Comparison of ENCODE assay signal across 13 mouse cellular contexts in the genomic region with DNA sequence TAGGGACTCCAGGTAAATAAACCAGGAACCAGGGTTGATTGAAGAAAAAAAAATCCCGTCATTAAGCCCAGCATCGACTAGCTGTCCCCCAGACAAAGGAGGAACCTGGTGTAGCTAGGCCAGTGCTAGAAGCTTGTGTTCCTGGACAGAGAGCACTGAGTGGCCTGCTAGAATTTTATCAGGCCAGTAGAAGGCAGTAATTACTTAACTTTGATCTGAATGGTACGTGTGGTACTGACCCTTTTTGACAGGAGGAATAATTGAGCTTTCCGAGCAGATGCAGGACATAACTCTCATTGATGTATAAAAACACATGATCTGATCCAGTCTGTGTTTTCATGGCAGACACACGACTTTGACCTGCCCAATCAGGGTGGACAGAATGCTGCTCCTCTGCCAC.
"Had no signal": no experiment of that assay in that cellular context is flagged by ENCODE, and none has a peak within 500 bp of the region (broad histone marks: within the 10 kb centered on the region; RNA-seq: fewer than 3 reads in every experiment).

No protein-coding gene starts in this region.

- H3K4me2 ChIP-seq: liver, embryonic 11.5 days; liver, embryonic 15.5 days; lung, embryonic 14.5 days; midbrain, embryonic 11.5 days; midbrain, embryonic 15.5 days had no signal

- H3K36me3 ChIP-seq: limb, embryonic 10.5 days; liver, embryonic 15.5 days; midbrain, embryonic 15.5 days had no signal

- H3K4me3 ChIP-seq: limb, embryonic 10.5 days; liver, embryonic 15.5 days; megakaryocyte, embryonic 14.5 days; midbrain, embryonic 15.5 days had no signal

- ATAC-seq: inflammation-experienced regulatory T-cells, adult 6 months; midbrain, embryonic 15.5 days had no signal

- H3K27me3 ChIP-seq: liver, embryonic 15.5 days; megakaryocyte, embryonic 14.5 days; midbrain, embryonic 15.5 days had no signal

- DNase-seq: kidney, adult 18-20 months; kidney, postnatal 14 days; lung, embryonic 14.5 days; lung, postnatal 14 days had no signal

- H3K27ac ChIP-seq: limb, embryonic 10.5 days; liver, embryonic 15.5 days; macrophage; midbrain, embryonic 15.5 days; stomach, postnatal 0 days had no signal

- H3K9ac ChIP-seq: liver, embryonic 15.5 days; lung, embryonic 14.5 days; midbrain, embryonic 15.5 days had no signal

- H3K9me3 ChIP-seq: limb, embryonic 10.5 days; liver, embryonic 15.5 days; midbrain, embryonic 15.5 days had no signal

- H3K4me1 ChIP-seq: liver, embryonic 15.5 days; megakaryocyte, embryonic 14.5 days; midbrain, embryonic 15.5 days had no signal
